Mouse (Mus musculus) liver, embryonic 16.5 days (tissue): ENCODE results near the gene Mst1r. TPM values are rescaled to one million over a fixed set of nuclear protein-coding genes. Genes with fewer than 3 reads are reported as not detected.

Experiments used
- ATAC-seq: fragments of 200-750 bp; cut with Nextera tagmentation; 2 replicates; pipeline ENCODE4 v1.8.0; 2017; ENCODE audit warnings: low read depth, mild to moderate bottlenecking, moderate number of reproducible peaks, moderate library complexity
- H3K27ac ChIP-seq: fragments of 300-500 bp; sonication (generic); 2 replicates; pipeline ENCODE4 v1.5.1; 2014; ENCODE audit warnings: mild to moderate bottlenecking, low read length
- H3K27me3 ChIP-seq: fragments of 300-500 bp; sonication (generic); 2 replicates; pipeline ENCODE4 v1.6.1; 2014; ENCODE audit warnings: low read depth, low read length, mixed read lengths; ENCODE audit not compliant: control insufficient read depth, insufficient read depth
- H3K36me3 ChIP-seq: fragments of 300-500 bp; sonication (generic); 2 replicates; pipeline ENCODE4 v1.6.1; 2014; ENCODE audit warnings: mild to moderate bottlenecking; ENCODE audit not compliant: control insufficient read depth, insufficient read depth
- H3K4me1 ChIP-seq: fragments of 300-500 bp; sonication (generic); 2 replicates; pipeline ENCODE4 v1.6.1; 2014; ENCODE audit warnings: low read depth, low read length, mixed read lengths; ENCODE audit not compliant: control insufficient read depth
- H3K4me2 ChIP-seq: fragments of 300-500 bp; sonication (generic); 2 replicates; pipeline ENCODE4 v1.6.1; 2014; ENCODE audit warnings: low read depth, low read length, mixed read lengths
- H3K4me3 ChIP-seq: fragments of 300-500 bp; sonication (generic); 2 replicates; pipeline ENCODE4 v1.5.1; 2014; ENCODE audit warnings: low read depth, mild to moderate bottlenecking, low read length
- H3K9ac ChIP-seq: fragments of 300-500 bp; sonication (generic); 2 replicates; pipeline ENCODE4 v1.6.1; 2014; ENCODE audit warnings: low read depth, low read length
- H3K9me3 ChIP-seq: fragments of 300-500 bp; sonication (generic); replicated peaks from 2 replicates; pipeline ENCODE4 v1.6.1; 2016; ENCODE audit warnings: low read length; ENCODE audit not compliant: control insufficient read depth
- WGBS: fragments of 180-500 bp; shearing (Covaris S2); extraction: QIAGEN DNeasy Blood & Tissue Kit; methylation state at CpG from one replicate; pipeline ENCODE4 v1.1.7; 2014; ENCODE audit not compliant: insufficient replicate concordance; 5-methylcytosine and 5-hydroxymethylcytosine counted together
- polyA plus RNA-seq: library from polyadenylated mRNA; unstranded; fragments of >200 nt; fragmentation: Nextera tagmentation; extraction: Ambion mirVana; gene quantifications from 2 replicates; pipeline ENCODE4 v1.2.1, GENCODE M21; 2015

Gene Mst1r
- polyA plus RNA-seq, 1 experiment from 2014 or later: 2.8 TPM

DNA sequence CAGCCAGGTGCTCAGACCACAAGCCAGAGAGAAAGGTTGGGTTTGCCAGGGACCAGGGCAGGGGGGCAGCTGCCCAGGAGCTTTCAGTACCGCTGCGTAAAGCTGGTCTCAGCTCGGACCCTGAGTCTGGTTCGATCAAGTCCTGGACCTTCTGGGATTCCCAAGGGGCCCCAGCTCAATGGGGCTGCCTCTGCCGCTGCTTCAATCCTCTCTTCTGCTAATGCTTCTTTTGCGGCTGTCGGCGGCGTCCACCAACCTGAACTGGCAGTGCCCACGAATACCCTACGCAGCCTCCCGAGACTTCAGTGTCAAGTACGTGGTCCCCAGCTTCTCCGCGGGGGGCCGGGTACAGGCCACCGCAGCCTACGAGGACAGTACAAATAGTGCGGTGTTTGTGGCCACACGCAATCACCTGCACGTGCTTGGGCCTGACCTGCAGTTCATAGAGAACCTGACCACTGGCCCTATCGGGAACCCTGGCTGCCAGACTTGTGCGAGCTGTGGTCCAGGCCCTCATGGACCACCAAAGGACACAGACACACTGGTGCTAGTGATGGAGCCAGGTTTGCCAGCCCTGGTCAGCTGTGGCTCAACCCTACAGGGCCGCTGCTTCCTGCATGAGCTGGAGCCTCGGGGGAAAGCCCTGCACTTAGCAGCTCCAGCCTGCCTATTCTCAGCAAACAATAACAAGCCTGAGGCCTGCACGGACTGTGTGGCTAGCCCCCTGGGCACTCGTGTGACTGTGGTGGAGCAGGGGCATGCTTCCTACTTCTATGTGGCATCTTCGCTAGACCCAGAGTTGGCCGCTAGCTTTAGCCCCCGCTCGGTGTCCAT, 511 bp downstream of the Mst1r start:
- Histone ChIP-seq H3K9me3 (no peaks in the 10 kb centered on the region), H3K27me3 (no peaks in the 10 kb centered on the region), H3K4me3 (peak overlapping the region; percentile 44), H3K4me1 (peaks cover 20% of the 10 kb centered on the region), H3K36me3 (no peaks in the 10 kb centered on the region), H3K4me2 (peak overlapping the region; percentile 62), H3K9ac (peak overlapping the region; percentile 40; the same call in 1 of the 2 replicates), H3K27ac (peak overlapping the region; percentile 24; the same call in 1 of the 2 replicates)
- 57% methylated on average over 31 of the region's 31 CpGs for WGBS
- ATAC-seq: peak; percentile 37; the same call in 1 of the 2 replicates

DNA sequence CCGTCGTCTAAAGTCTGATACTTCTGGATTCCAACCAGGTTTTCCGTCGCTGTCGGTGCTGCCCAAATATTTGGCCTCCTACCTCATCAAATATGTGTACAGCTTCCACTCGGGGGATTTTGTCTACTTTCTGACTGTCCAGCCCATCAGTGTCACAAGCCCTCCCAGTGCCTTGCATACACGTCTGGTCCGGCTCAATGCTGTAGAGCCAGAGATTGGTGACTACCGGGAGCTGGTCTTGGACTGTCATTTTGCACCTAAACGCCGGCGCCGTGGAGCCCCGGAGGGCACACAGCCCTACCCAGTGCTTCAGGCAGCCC, 1.1 kb downstream of the Mst1r start:
- H3K27ac ChIP-seq: no peak overlapping the region
- H3K36me3 ChIP-seq: no peaks in the 10 kb centered on the region
- no peak for ATAC-seq
- no peaks in the 10 kb centered on the region for H3K27me3 ChIP-seq
- no peak overlapping the region for H3K4me2 ChIP-seq
- H3K9me3 ChIP-seq: no peaks in the 10 kb centered on the region
- 82% methylated on average over 14 of the region's 14 CpGs for WGBS
- peaks cover 20% of the 10 kb centered on the region for H3K4me1 ChIP-seq
- no peak overlapping the region for H3K4me3 ChIP-seq
- H3K9ac ChIP-seq: no peak overlapping the region

GRCm38 (mm10) chr9:107908410-107909158, 1.9 kb downstream of the Mst1r start:
- H3K9ac ChIP-seq: no peak overlapping the region

DNA sequence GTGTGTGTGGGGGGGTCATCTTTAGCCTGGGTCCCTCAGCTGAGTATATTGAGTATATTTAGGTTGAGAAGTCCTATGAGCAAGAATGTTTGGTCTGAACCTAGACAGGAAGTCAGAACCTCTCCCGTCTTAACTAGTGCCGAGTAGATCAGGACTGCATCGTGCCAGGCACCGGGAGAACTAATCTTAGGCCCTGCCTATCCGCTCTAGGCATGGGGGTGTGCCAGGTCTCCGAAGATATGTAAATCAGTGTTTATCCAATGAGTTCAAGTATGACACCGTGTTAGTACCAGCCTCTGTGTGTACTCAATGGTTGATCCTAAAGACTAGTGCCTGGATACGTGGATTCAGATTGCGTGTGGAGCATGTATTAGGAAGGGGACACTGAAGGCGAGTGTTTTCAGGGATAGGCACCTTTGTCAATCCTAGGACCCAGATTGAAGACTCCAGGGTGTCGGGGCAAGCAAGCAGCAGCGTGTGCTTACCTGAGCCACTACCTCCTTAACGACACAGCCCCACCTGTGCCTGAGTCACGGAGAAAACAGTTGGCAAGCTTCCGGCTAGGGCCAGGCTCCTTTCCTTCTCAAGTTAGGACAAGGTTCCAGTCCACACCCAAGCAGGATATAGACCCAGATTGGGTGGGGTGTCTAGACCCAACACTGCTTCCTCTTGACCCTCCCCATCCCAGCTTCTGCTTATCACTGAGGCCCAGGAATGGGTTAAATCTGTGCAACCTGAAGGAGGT, 3.5 kb downstream of the Mst1r start:
- Histone ChIP-seq H3K4me3 (no peak overlapping the region), H3K9ac (no peak overlapping the region), H3K27me3 (no peaks in the 10 kb centered on the region), H3K27ac (no peak overlapping the region), H3K4me2 (no peak overlapping the region), H3K36me3 (no peaks in the 10 kb centered on the region), H3K4me1 (peaks cover 20% of the 10 kb centered on the region), H3K9me3 (no peaks in the 10 kb centered on the region)
- ATAC-seq: no peak
- 72% methylated on average over 15 of the region's 15 CpGs for WGBS

More at GRCm38 (mm10) chr9:107908410-107909158, 1.9 kb downstream of the Mst1r start:
- 27% methylated on average over 18 of the region's 18 CpGs for WGBS
- Histone ChIP-seq H3K27me3 (no peaks in the 10 kb centered on the region), H3K36me3 (no peaks in the 10 kb centered on the region), H3K4me1 (peaks cover 20% of the 10 kb centered on the region), H3K9me3 (no peaks in the 10 kb centered on the region), H3K27ac (no peak overlapping the region), H3K4me3 (no peak overlapping the region), H3K4me2 (peak overlapping the region; percentile 3; the same call in 1 of the 2 replicates)
- ATAC-seq: no peak

GRCm38 (mm10) chr9:107914764-107915420, 8.2 kb downstream of the Mst1r start:
- no peaks in the 10 kb centered on the region for H3K4me1 ChIP-seq
- ATAC-seq: no peak
- no peak overlapping the region for H3K4me2 ChIP-seq
- no peaks in the 10 kb centered on the region for H3K9me3 ChIP-seq
- H3K36me3 ChIP-seq: no peaks in the 10 kb centered on the region
- no peaks in the 10 kb centered on the region for H3K27me3 ChIP-seq
- no peak overlapping the region for H3K4me3 ChIP-seq
- H3K9ac ChIP-seq: no peak overlapping the region
- no peak overlapping the region for H3K27ac ChIP-seq
- 60% methylated on average over 16 of the region's 16 CpGs for WGBS

GRCm38 (mm10) chr9:107917895-107918608, 11.4 kb downstream of the Mst1r start:
- ATAC-seq: no peak
- Histone ChIP-seq H3K9me3 (no peaks in the 10 kb centered on the region), H3K27me3 (no peaks in the 10 kb centered on the region), H3K36me3 (no peaks in the 10 kb centered on the region), H3K27ac (no peak overlapping the region), H3K9ac (no peak overlapping the region), H3K4me1 (no peaks in the 10 kb centered on the region), H3K4me3 (no peak overlapping the region), H3K4me2 (no peak overlapping the region)
- 48% methylated on average over 13 of the region's 13 CpGs for WGBS

- no peak overlapping the region for H3K9ac ChIP-seq
- no peak overlapping the region for H3K27ac ChIP-seq
- peaks cover 1% of the 10 kb centered on the region; the same call in 1 of the 2 replicates for H3K4me1 ChIP-seq
- no peak overlapping the region for H3K4me2 ChIP-seq
- H3K27me3 ChIP-seq: no peaks in the 10 kb centered on the region
- H3K36me3 ChIP-seq: no peaks in the 10 kb centered on the region
- H3K4me3 ChIP-seq: no peak overlapping the region
- ATAC-seq: no peak
- 60% methylated on average over 6 of the region's 6 CpGs for WGBS
- no peaks in the 10 kb centered on the region for H3K9me3 ChIP-seq
Observed at GRCm38 (mm10) chr9:107918884-107919283, 12.2 kb downstream of the Mst1r start.

GRCm38 (mm10) chr9:107919441-107919840, 12.8 kb downstream of the Mst1r start:
- no peak for ATAC-seq
- 68% methylated on average over 5 of the region's 5 CpGs for WGBS
- no peak overlapping the region for H3K4me2 ChIP-seq
- peaks cover 2% of the 10 kb centered on the region; the same call in 1 of the 2 replicates for H3K4me1 ChIP-seq
- H3K27ac ChIP-seq: no peak overlapping the region
- H3K27me3 ChIP-seq: no peaks in the 10 kb centered on the region
- no peak overlapping the region for H3K4me3 ChIP-seq
- no peaks in the 10 kb centered on the region for H3K36me3 ChIP-seq
- no peak overlapping the region for H3K9ac ChIP-seq
- no peaks in the 10 kb centered on the region for H3K9me3 ChIP-seq
